Mouse (Mus musculus) embryo, embryonic 11 days (tissue): Measurements from ENCODE around the gene Gp9.

Experiments used
- DNase-seq: peaks from one replicate; pipeline ENCODE4 v3.0.0-alpha.2; 2015

The Gp9 gene

DNA sequence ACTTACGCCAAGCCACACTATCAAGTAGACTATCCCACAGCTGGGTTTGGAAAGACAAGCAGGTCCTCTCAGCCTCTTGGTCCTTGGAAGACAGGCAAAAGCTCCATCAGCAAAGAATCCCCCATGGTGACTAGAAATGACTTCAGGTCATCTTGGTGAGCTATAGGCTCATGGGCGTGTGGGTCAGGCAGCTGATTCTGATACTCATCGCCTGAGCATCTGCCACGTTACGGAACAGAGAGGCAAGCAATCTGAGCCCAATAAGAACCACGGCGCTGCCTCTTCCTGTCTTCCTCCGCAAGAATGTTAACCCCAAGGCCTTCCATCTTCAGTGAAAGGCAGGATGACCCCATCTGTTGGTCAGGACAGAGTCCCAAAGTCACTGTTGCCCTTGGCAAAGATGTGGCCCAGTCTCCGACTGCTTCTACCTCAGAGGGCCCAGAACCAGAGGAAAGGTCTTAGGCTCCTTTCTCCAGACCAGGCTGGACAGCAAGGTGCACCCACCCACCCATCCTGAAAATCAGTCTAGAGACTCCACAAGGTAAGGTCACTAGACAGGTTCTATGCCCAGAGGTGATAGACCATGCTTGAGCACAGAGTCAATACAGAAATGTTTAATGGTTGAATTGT is 10.5 kb downstream of the Gp9 start:
- no peak for DNase-seq

GRCm38 (mm10) chr6:87788896-87789587 is 11.2 kb downstream of the Gp9 start:
- no peak for DNase-seq

GRCm38 (mm10) chr6:87789791-87790190 is 11.9 kb downstream of the Gp9 start:
- no peak for DNase-seq

DNA sequence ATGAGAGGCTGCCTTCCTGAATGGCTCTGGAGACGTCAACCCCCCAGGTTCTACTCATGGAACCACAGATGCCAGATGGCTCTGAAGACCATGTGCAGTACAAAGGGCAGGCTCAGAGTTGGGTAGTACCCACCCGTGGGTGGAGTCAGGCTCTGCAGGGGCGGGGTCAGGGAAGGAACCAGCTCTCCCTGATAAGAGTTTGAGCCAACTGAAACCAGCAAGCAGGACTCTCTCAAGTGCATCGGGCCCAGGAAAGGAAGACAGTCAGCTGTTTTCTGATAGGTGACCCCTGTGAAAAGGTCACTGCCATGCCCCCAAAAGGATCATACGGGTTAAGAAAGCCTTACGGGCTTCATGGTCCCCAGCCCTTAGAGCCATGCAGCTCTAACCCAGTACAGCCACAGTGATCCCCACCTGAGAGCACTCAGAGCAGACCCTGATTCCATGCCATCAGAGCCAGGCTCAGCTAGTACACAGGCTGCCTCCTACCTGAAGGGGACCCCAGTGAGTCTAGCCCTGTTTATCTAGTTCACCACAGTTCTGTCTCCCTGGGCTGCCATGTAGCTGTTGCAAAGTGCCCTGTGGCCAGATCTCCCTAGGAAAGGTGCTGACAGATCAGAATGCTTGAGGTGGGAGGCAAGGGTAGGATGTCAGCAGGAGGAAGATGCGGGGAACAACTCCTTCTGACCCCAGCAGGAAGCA is 13.1 kb downstream of the Gp9 start:
- DNase-seq, result no peak

GRCm38 (mm10) chr6:87791826-87792225 is 14.0 kb downstream of the Gp9 start:
- DNase-seq, result no peak

DNA sequence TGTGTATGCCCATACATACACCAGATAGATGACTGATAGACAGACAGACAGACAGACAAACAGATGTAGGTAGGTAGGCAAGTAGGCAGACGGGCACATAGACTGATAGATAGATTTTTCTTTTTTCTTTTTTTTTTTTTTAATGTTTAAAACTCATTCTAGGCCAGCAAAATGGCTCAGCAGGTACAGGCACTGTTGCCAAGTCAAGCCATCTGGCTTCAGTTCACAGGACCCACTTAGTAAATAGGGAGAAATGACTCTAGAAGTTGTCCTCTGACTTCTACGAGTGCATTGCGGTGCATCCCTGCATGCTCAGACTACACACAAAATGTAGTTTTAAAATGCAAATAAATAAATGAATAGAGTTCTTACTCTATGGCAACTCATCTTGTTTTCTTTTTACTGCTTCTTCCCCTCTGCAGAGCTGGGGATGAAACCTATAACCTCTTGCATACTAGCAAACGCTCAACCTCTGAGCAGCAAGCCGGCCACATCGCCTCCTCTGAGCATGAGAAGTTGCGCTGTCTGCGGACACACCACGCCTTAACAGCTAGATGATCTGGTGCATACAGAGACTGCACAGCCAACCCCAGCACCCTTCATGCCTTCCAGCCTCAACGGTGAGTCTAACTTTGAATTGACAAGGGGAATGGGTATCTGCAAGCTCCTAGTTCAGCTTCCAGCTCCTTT is 16.1 kb downstream of the Gp9 start:
- DNase-seq, result no peak

GRCm38 (mm10) chr6:87795385-87796150 is 17.7 kb downstream of the Gp9 start:
- no peak for DNase-seq

- no peak for DNase-seq
Observed at GRCm38 (mm10) chr6:87796251-87796880, 18.5 kb downstream of the Gp9 start.

GRCm38 (mm10) chr6:87797321-87797720 is 19.4 kb downstream of the Gp9 start:
- DNase-seq, result no peak

DNA sequence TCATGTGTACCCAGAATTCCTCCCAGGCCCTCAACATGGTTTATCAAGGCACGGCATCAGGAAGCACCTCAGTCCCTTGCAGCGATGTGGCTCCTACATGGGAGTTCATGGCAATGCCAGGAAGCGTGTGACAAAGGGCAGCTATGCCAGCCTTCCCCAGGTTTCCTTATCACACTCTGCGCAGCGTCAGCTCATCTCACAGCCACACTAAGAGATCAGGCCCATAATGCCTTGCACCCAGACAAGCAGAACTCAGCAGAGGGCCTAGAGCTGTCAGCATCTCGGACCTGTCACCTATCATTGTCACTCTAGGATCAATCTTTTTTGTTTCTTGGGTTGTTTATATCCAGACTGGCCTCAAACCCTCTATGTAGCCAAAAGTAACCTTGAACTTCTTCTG is 21.7 kb downstream of the Gp9 start:
- DNase-seq, result no peak

DNA sequence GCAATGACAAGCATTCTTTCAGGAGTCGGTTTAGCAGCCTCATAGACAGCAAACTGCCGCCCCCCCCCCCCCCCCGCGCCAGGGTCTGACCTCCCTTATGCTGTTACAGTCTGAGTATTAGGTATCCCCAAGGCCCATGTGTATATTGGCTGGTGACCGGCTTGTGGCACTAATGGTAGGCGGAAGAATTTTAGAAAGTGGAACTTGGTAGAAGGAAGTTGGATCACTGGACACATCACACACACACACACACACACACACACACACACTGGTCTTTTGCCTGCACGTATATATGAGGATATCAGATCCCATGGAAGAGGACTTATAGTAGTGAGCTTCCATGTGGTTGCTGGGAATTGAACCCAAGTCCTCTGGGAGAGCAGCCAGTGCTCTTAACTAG is 24.6 kb downstream of the Gp9 start:
- no peak for DNase-seq

DNA sequence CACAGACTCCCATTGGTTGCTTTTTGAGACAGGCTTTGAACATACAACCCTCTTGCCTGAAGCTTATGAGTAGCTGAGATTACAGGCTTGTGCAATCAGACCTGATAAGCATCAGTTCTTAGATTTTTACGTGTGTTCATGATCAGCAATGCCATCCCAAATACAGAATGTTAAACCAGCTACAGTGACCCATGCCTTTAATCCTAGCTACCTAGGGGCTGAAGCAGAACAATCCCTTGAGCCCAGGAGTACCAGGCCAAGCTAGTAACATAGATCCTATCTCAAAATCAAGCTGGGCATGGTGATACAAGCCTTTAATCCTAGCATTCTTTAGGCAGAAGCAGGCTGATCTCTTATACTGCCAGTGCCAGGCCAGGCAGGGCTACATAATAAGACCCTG is 26.2 kb downstream of the Gp9 start:
- DNase-seq, result no peak

DNA sequence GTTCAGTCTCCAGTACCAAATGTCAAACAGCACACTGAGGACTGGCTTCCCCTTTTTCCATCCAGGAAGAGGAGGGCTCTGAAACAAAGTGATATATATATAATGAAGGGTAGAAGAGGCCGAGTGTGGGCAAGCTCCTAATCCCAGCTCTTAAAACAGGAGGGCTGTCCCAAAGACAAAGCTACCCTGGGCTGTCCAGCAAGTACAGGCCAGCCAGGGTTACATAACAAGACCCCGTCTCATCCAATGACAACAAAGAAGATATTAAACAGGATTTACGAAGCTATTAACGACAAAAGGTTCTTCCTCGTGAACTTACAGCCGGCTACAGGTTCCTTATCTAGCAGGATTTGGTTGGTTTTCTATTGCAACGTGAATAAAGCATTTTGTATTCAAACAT is 27.0 kb downstream of the Gp9 start:
- no peak for DNase-seq

GRCm38 (mm10) chr6:87805448-87805847 is 27.6 kb downstream of the Gp9 start:
- no peak for DNase-seq

GRCm38 (mm10) chr6:87806028-87806427 is 28.2 kb downstream of the Gp9 start:
- no peak for DNase-seq

GRCm38 (mm10) chr6:87806857-87807256 is 29.0 kb downstream of the Gp9 start:
- no peak for DNase-seq

DNA sequence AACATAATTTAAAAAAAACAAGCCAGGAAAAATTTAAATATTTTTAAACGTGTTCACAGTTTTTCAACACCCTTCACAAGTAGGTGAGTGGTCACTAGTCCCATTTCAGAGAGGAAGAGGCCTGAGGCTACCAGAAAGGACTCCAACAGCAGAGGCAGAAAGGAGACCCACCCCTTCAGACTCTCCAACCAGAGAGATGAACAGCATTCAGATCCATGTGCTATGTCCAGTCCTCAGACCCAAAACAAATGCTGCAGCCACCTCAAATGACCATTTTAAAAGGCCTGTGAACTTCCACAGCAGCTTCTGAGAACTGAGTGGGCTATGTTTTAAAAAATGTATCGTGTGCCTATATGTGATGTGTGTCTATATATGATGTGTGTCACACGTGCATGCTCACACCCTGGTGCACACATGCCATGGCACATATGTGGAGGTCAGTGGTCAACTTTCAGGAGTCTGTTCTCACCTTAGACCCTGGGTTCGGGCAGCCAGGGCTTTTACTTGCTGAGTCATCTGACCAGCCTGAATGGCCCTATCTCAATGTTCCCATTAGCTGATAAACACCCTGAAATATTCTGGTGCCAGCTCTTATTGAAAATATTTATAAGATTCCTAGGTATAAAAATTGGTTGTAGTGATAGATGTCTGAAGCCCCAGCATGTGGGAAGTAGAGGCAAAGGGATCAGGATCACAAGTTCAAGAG is 30.0 kb downstream of the Gp9 start:
- no peak for DNase-seq

DNA sequence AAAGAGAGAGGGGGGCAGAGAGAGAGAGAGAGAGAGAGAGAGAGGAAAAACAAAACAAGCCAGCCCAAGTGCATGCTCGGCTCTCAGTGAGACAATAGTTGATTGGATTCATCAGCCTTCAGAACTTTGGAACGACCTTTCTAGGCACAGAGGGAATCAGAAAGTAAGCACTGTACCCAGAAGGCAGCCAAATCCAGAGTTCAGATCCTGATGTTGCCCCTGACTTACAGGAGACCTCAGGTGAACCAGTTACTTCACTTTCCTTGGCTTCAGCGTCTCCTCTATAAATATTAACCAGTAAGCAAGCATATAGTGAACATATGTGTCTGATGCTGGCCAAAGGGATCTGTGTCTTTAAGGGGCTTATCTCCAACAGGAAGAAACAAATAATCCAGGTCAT is 30.6 kb downstream of the Gp9 start:
- no peak for DNase-seq

GRCm38 (mm10) chr6:87809144-87809543 is 31.3 kb downstream of the Gp9 start:
- DNase-seq, result no peak

- no peak for DNase-seq
Observed at GRCm38 (mm10) chr6:87809651-87810161, 31.8 kb downstream of the Gp9 start.

DNA sequence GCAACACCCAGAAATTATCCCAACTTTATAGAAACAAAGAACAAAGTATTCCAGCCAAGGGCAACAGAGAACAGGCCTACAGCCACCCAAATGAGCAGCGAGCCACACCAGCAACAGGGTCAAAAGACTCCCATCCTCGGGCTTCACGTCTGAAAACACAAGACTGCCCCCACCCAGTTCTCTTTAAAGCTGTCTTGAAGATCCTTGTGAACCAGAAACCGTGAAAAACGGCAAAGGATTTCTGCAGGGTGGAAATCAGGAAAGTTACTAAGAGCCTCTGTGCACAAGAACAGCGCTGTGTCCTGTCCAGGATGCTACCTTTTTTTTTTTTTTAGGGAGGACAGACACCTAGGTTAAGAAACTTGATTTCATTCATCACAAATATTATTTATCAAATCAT is 32.4 kb downstream of the Gp9 start:
- DNase-seq, result no peak
